Mouse (Mus musculus) urinary bladder, adult 18-20 months (tissue): ENCODE results near the gene Apoc1.

Experiments used
- DNase-seq, 2 experiments: peaks; one replicate each; pipeline ENCODE4 v3.0.0; 2022; ENCODE audit warnings: low spot score in 2 of 2, mixed read lengths in 2 of 2

The Apoc1 gene

DNA sequence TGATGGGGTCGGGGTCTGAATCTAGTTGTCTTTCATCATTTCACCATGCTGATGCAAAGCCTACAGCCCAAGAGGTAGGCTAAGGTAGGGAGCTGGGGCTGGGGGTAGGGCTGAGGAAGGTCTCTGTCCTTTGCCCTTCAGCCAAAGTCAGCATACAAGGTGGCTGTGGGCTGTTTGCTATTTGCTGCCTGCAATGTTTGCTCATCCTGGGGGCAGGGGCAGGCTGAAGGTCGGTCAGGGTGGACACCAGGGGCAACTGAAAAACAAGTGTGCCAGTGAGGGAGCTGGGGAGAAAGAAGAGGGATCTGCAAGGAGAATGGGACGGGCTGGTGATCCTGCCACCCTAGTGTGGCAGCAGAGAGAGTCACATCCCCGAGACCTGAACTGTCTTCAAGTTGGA, 7.1 kb downstream of the Apoc1 start:
- DNase-seq: no peak

DNA sequence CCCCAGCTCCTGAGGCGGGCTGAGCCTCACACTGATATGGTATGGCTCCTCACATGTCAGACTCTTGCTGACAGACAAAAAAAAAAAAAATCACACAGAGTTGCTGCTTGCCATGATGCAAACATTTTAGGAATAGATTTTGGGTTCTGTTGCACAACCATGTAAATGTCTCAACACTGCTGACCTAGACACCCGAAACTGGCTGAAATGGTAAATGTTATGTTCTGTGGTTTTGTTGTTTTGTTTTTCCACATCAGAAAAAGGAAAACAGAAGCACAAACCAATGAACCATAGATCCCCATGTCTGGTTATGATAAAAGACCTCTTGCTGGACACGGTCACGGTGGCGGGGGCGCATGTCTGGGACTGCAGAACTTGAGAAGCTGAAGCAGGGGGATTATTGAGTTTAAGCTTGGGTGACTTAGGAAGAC, 8.7 kb downstream of the Apoc1 start:
- no peak for DNase-seq

DNA sequence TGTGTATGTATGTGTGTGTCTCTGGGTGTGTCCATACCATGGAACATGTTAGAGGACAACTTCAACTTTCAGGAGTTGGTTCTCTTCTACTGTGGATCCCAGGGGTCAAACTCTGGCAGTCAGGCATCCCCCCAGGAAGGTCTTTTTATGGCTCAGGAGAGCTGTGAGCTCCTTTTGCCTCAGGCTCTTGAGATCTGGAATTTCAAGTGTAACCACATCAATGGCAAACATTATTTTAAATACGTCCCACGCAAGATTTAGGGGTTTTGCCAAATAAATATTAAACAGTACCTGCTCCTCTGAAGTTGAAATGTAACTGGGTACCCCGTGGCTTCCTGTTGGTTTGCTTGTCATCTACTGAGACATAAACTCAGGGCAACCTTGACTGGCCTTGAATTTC, 9.5 kb downstream of the Apoc1 start:
- no peak for DNase-seq

DNA sequence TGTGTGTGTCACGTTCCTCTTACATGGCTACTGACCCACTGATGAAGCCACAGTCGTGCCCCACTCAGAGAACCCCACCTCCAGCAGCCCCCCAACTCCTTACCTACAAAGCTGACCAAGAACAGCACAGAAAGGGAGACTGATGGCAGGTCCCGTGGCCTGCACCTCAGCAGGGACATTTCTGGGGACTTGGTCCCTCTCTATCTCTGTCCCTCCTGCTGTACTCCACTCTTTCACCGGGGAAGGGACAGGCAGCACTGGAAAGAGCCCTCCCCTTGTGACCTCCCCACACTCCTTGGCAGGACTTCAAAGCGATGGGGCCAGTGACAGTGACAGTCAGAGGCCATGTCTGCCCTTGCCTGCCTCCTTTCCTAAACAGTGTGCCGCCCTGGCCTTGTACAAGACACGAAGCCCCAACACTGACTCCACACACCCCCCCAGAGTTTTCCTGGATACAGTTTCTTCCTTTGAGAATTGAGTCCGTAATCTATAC, 11.2 kb downstream of the Apoc1 start, which contains the start of the genes Gm44805 and Apoc4:
Gene Gm44805, minus strand, starts transcription at position 222 of the 493 bp plus-strand sequence.
Gene Apoc4, minus strand, starts transcription at position 278 of the 493 bp plus-strand sequence.
- DNase-seq: no peak

DNA sequence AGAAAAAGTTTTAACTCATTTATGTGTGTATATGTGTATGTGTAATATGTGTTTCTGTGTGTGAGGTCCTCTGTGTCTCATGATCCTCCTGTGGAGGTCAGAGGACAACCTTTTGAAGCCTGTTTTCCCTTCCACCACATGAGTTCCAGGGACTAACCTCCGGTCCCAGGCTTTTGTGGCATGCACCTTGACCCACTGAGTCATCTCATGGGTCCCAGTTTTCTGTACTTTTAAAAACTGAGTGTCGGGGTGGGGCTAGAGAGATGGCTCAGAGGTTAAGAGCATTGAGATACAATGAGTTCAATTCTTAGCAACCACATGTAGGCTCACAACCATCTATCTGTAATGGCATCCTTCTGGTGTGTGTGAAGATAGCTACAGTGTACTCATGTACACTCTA, 11.8 kb downstream of the Apoc1 start:
- no peak for DNase-seq

DNA sequence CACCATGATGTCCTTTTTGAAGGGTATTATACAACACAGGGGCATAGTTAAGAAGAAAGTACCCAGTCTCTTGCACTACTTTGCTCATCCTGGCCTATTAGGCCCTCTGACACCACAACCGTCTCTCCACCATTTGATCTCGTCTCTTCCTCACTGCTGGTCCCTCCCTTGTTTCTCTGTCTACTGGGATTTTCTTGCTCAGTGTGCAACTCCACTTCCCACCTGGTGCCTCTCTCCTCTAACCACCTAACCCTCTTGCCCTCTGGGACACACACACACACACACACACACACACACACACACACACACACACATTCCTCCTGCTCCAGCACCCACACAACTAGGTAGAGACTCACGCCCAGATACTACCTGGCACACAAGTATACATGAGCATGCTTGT, 13.6 kb downstream of the Apoc1 start:
- no peak for DNase-seq

DNA sequence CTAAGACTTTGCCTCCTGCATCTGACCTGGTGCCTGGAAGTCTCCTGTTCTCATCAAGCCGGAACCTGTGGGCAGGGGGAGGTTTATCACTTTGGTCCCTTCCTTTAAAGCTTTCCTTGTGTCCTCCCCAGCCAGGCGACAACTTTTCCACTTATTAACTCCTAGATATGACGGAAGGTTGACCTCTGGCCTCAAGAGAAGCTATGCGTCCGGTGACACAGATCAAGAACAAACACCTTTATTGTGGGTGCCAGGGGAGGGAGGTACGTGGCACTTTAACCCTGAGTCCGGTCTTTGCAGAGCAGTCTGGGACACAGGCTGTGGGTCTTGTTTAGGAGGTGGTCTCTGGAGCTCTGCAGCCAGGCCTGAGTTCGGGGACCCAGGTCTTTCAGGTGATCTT, 14.6 kb downstream of the Apoc1 start, which contains the start of gene Apoc2:
Gene Apoc2, minus strand, starts transcription at position 70 of the 400 bp plus-strand sequence.
- DNase-seq: no peak

DNA sequence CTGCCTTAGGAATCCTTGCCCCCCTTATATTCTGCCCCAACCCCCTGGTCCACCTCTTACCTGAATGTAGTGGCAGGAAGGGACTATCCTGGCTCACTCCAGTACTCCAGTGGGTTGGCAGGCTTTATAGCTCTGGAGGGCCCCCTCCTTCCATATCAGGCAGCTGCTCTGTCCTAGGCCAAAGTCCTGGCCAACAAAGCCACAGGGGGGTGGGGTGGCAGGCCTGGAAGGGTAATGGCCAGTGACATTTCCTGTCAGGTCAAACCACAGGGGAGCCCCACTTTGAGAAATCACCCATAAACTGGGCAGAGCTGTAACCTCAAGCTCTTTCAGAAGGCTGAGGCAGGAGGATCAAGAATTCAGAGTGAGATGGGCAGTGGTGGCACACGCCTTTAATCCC, 15.8 kb downstream of the Apoc1 start:
- no peak for DNase-seq

DNA sequence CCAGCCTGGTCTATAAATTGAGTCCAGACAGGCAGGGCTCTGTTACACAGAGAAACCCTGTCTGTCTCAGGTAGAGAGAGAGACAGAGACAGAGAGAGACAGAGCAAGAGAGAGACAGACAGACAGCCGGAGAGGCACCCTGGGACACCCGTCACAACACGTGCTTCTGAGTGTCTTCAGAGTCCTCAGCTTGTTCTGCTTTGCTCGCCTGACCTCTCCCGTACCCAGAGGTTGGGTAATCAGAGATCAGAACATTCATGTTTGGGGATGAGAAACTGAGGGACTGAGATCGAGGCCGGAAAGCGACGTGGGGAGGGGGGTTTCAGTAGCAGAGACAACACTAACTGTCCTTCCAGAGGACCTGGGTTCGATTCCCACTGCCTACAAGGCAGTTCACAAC, 16.6 kb downstream of the Apoc1 start:
- DNase-seq: no peak

DNA sequence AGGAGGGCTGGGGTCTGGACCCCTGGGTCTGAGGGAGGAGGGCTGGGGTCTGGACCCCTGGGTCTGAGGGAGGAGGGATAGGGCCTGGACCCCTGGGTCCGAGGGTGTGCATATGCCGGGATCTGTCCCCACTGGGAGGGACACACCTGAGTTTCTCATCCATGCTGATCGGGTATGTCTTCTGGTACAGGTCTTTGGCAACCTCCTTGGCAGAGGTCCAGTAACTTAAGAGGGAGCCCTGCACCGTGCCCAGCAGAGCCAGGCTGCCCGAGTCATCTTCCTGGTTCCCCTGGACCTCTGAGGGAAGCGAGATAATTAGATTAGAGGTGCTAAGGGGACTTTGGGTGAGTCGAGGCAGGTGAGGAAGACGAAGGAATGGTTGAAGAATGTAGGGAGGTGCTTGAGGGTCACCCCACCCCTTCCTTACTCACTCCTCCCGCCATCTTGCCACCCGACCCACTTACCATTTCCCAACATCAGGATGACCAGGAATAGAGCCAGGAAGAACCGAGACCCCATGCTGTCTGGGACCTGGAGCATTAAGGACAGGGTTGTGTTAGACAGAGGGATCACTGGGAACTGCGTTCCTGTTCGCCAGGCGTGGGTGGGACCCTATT, 19.3 kb downstream of the Apoc1 start:
- no peak for DNase-seq

DNA sequence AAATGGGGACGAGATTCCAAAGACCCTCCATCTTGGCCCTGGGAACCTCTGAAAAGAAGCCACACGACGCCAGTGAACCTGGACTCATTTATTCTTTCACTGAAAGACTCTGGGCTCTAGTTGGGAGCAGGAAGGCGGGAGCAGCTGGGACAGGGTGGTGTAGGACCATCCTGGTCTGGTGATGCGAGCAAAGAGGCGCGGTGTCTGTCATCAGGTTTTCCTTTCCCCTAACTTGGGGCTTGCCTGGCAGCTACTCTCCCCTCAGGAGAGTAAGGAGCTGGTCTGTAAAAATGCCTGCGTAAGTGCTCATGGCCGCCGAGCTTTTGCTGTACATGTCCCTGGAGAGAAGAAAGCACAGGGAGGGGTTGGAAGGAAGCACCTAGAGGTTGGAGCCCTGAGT, 20.9 kb downstream of the Apoc1 start:
- DNase-seq: no peak

DNA sequence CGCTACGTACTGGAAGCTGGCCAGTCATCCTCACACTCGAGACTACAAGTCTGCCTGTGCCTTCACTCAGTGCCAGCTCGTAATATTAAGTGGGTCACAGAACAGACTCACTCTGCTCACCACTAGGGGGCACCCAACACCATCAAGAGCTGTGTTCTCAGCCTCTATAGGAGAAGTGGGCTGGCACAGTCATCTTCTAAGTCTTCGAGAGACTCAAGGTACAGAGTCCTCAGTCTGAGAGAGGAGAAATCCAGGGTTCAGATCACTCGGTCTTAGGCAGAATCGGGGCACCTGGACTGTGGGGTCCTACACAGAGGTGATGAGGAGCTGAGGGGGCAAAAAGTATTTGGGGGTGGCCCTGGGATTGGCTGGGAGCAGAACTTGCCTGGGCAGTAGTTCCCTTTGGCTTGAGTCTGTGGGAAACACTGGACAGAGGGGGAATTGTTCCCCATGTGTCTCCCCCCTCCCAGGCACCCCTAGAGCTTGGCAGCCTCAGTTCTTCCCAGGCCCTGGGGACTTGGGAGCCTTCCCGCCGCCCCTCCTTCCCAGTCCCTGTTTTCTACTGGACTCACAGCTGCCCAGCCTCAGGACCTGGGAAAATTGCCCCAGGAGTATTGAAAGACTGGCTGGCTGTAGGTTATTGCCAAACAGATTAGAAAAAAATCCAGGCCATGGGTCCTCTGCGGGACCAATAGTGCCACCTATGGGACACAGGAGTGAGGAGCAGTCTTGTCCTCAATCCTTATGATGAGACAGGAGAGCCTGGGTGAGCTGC, 23.3 kb downstream of the Apoc1 start:
- DNase-seq: peak; percentile 70 to 88

DNA sequence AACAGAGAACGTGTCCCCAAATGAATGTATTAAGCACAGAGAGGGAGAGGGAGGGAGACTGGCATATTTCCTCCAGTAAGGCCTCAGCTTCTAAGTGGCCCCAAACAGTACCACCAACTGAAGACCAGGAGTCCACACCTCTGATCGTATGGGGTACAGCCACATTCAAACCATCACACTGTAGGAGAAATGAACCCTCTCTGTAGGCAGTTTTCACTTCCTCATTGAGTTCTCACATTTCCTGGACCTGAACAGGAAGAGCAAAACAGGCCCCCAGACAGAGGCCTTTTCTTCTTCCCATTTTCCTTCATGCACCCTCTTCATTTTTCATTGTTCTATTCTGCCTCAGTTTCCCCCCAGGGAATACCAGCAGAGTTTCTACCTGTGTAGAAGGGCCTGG, 25.0 kb downstream of the Apoc1 start:
- DNase-seq: no peak

DNA sequence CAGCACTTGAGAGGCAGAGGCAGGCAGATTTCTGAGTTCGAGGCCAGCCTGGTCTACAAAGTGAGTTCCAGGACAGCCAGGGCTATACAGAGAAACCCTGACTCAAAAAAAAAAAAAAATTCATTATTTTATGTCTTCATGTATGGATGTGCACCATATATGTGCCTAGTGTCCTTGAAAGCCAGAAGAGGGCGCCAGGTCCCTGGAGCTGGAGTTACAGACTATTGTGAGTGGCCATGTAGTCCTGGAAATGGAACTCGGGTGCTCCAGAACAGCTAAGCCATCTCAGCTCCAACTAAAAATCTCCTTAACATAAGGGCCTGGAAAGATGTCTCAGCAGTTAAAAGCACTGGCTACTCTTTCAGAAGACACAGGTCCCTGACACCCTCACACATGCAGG, 25.7 kb downstream of the Apoc1 start:
- no peak for DNase-seq

DNA sequence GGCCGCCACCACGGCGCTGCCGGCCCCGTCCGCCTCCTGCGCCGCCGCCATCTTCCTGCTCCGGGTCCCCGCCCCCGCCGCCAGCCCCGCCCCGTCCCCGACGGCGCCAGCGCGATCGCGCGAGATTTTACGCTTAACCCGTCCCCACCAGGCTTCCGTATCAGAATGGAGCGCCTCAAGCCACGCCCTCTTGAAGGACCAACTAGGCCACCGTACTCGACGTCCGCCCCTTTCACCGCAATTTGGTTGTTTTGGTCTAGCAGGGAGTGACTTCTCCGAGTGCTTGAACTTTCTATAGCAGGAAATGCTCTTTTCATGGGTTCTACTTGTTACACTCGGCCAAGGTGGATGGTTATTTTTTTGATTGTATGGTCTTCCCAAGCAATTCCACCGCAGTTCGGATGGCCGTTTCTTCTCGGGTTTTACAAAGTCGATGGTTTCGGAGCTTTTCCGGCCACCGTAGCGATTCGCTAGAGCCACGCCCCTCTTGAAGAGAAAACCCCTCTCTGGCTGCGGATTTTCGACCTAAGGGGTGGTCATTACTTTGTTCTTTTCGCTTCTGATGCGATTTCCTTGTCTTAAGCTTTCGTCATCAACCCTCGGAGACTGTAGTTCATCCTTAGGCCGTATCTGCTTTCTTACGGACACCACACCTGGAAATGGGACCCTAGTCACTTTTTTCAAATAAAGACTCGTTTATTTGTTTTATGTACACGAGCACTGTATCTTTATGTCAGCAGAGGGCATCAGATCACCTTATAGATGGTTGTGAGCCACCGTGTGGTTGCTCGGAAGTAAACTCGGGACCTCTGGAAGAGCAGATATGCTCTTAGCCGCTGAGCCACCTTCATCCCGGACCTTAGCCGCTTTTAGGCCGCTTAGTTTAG, 27.3 kb downstream of the Apoc1 start, which contains the start of gene Clptm1:
Gene Clptm1, minus strand, starts transcription at position 79 of the 887 bp plus-strand sequence.
- peak; percentile 94 to 95 for DNase-seq

DNA sequence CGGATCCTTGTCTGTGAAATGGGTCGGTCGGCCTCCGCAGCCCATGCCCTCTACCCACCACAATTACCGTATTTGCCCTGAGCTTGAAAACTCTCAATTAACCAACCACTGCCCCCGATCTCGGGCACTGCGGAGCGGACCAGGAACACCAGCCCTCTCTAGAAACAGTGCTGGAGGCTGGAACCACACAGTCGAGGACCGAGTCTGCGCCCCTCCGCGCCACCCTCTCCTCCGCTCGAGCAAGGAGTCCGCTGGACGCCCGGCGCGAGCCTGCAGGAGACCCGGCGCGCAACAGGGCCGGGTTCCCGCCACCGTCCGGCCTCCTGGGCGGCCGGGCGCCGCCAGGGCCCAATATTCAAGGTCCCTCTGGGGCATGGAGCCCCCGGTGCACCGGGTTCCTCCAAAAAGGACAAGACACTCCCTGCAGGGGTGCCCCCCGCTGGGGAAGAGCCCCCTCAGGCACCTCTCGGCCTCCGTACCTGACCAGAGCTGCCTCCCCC, 28.0 kb downstream of the Apoc1 start:
- DNase-seq: no peak

DNA sequence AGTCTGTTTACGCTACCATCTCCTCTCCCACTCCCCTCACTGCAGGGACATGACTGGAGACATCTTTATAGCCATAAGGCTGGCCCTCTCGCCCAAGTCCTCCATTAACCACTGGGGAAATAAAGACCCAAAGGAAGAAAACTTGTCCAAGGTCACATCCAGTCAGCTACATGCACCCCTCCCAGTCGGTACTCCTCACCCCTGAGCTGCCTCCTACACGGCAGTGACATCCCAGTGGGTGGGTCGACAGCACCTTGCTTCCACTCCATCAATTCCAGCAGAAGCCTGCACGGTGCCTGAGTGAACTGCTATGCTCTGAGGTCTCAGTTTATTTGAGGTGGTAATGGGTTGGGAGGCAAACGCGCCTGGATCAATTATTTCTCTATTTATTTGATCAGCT, 28.5 kb downstream of the Apoc1 start:
- DNase-seq: no peak

DNA sequence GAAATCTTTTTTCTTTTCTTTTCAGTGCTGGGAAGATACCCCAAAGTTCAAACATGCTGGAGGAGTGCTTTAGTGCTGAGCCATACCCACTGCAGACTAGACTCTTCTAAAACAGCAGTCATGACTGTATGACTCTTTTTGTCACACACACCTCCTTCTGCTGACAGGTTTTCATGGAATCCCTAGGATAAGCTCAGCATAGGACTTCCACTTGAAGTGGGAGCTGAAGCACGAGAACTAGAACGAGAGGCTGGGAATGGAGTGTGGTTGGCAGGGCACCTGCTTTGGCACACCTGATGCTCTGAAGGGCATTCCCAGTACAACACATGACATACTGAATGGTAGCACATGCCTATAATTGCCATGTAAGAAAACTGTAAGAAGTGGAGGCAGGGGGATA, 39.8 kb downstream of the Apoc1 start:
- no peak for DNase-seq

DNA sequence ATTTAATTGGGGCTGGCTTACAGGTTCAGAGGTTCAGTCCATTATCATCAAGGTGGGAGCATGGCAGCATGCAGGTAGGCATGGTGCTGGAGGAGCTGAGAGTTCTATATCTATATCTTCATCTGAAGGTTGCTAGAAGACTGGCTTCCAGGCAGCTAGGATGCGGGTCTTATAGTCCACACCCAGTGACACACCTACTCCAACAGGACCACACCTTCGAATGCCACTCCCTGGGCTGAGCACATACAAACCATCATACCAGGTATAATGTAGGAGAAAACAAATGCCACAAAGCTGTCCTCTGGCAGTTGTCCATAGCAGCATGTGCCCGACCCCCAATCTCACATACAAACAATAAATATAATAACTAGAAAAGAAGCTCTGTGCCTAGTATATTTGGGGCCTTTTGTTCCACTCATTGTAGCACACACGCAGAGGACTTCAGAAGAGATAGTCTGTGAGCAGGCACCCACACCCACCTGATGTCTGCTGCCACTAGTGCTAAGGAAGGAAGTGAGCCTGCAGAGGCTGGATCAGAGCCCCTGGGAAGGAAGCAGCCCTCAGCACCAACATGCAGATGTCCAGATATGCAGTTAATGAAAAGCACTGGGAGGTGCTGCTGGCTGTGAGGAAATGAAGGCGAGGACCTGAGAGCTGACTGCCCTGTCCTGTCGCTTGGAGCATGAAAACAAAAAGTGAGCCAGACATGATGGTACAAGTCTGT, 41.2 kb downstream of the Apoc1 start:
- no peak for DNase-seq

DNA sequence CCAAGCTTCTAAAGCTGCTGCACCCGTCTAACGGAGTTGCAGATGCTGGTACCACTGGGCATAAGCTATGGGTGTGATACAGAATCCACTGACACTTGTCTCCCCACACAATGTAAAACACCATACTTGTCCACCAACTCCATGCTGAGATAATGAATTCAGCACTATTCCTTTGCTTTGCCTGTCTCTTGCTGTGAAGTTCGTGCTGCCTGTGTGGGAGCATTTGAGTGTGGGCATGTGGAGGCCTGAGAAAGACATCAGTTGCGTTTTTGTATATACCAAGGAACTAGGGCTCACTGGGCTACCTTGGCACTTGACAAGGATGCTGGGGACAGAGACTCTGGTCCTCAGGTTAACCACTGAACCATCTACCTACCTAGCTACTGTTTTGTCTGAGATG, 51.2 kb downstream of the Apoc1 start:
- DNase-seq: no peak
